Mouse (Mus musculus) embryo, embryonic 11 days (tissue): ENCODE results near the gene Mov10.
"Not testable (repeated sequence)": the region's sequence is repeated elsewhere in the genome, so short reads cannot be mapped to it uniquely, and the experiment has no call there.

ENCODE experiments used
- DNase-seq: peaks from one replicate; pipeline ENCODE4 v3.0.0-alpha.2; 2015

Mov10 gene

GRCm38 (mm10) chr3:104780561-104781420 is 37.6 kb downstream of the Mov10 start, which contains the start of gene Ppm1j:
Gene Ppm1j, plus strand, starts transcription at chr3:104781056.
- DNase-seq: peak; percentile 76

- peak; percentile 81 for DNase-seq
These were observed 38.4 kb downstream of the Mov10 start for GRCm38 (mm10) chr3:104779949-104780348.

GRCm38 (mm10) chr3:104777342-104777741 is 41.0 kb downstream of the Mov10 start:
- DNase-seq: peak; percentile 84

DNA sequence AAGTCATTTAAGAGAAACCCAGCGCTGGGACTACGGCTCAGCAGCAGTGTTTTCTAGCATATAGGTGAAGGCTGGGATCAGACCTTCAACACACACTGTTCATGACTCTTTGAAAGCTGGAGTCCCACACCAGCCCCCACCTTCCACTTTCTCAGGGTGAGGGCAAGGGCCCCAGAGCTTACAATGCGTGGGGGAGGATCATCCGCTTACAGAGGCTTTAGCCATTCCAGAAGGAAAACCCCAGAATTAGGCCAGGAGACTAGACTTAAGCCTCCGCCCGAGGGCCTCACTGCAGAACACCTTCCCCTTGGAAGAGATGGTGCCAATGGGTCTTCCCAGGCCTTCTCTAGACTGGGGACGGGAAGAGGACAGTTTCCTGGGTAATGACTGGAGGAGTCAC is 45.1 kb downstream of the Mov10 start:
- DNase-seq: no peak

- DNase-seq: no peak
These were observed 46.9 kb downstream of the Mov10 start for GRCm38 (mm10) chr3:104771460-104771859.

DNA sequence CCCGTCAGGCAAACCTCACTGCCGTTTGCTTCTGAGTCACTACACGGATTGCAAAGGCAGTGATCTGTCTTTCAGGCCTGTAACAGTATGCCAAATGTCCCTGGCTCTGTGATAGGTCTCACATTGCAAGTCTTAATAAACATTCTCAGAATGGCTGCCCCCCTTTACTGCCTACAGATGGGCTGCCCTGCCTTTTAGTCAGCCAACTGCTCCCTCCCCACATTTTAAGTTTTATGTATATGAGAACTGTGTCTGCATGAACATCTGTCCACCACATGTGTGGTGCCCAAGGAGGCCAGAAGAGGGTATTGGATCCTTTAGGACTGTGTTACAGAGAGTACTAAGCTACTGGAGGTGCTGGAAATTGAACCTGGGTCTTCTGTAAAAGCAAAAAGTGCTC is 47.4 kb downstream of the Mov10 start:
- peak; percentile 36 for DNase-seq

GRCm38 (mm10) chr3:104770035-104770434 is 48.3 kb downstream of the Mov10 start:
- DNase-seq: peak; percentile 52

- DNase-seq: no peak
These were observed 49.2 kb downstream of the Mov10 start for GRCm38 (mm10) chr3:104769135-104769534.

GRCm38 (mm10) chr3:104767716-104768115 is 50.6 kb downstream of the Mov10 start:
- DNase-seq: no peak

DNA sequence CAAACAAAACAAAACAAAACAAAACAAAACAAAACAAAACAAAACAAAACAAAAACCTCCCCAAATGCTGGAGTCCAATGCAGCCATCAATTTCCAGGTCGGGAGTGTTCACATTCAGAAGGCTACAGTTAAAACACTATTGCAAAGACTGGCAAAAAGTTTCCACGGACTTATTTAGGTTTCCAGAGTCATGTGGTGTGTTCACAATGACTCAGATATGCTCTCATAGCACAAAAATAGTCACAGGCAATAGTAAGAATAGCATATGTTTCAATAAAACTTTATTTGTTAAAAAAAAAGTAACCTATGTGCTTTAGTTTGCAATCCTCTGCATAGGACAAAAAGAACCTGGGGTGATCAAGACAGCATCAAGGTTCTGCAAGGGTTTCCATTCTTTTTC is 51.2 kb downstream of the Mov10 start:
- DNase-seq: no peak

DNA sequence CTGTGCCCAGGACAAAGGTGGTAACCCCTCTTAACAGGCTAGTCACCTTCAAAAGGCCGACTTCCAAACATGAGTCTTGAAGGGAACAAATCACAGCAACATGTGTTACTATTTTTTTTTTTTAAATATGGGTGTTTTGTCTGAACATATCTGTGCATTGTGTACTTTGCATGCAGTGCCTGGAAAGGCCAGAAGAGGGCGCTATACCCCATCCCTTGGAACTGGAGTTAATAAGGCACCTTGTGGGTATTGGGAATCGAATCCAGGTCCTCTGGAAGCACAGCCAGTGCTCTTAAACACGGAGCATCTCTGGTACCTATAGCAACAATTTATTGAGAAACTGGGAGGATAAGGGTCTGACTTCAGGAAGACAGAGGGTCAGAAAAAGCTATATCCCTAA is 53.3 kb downstream of the Mov10 start:
- DNase-seq: no peak

DNA sequence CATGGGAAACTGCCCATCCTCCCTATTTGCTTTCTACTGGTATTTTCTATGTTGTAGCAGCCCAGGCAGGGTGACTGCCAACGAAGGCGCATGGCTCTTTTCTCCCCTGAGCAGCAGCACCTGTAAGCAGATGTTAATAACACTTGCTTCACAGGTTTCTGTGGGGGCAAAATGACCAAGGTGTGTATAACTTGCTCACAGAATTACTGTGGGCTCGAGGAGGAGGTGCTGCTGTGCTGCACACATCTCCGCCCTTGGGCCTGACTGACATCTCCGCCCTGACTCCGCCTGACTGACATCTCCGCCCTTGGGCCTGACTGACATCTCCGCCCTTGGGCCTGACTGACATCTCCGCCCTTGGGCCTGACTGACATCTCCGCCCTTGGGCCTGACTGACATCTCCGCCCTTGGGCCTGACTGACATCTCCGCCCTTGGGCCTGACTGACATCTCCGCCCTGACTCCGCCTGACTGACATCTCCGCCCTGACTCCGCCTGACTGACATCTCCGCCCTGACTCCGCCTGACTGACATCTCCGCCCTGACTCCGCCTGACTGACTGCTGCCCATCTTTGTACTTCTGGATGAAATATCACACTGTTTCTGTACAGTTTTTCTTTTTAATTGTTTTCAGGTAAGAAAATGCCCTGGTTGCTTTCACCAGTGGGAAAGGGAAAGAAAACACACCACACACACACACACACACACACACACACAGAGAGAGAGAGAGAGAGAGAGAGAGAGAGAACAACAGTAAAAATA is 56.1 kb downstream of the Mov10 start:
- not testable (repeated sequence) for DNase-seq

- no peak for DNase-seq
These were observed 59.5 kb downstream of the Mov10 start for GRCm38 (mm10) chr3:104758869-104759268.

DNA sequence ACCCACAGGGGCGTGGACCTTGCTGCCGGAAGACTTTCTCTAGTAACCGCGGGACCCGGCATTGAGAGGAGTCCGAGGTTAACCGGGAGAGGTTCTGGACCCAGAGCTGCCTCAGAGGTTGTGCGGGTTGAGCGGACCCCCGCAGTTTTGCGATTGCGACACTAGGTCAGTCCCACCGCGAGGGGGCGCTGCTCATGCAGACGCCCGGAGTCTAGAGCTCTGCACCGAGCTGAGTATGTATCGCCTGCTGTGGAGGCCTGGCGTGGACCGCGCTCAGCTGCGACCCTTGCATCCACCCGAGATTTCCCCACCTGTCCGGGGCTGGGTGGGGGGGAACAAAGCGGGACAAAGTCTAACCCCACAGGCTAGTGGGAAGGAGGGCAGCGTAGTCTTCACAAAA is 60.0 kb downstream of the Mov10 start:
- DNase-seq: peak; percentile 92

DNA sequence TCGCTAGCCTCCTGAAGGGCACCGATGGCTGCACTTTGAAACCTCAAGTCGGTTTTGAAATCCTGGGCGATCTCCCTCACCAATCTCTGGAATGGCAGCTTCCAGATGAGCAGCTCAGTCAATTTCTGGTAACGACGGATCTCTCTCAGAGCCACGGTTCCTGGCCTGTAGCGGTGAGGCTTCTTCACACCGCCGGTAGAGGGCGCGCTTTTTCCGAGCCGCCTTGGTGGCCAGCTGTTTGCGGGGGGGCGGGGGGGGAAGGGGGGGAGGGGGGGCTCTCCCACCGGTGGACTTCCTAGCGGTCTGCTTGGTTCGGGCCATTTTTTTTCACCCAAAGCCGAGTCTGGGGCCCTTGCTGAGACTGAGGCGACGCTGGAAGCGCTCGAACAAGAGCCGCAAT is 65.5 kb downstream of the Mov10 start:
- DNase-seq: peak; percentile 59
